Mouse (Mus musculus): Measurements from ENCODE around the gene Sppl3.

Sppl3 gene

DNA sequence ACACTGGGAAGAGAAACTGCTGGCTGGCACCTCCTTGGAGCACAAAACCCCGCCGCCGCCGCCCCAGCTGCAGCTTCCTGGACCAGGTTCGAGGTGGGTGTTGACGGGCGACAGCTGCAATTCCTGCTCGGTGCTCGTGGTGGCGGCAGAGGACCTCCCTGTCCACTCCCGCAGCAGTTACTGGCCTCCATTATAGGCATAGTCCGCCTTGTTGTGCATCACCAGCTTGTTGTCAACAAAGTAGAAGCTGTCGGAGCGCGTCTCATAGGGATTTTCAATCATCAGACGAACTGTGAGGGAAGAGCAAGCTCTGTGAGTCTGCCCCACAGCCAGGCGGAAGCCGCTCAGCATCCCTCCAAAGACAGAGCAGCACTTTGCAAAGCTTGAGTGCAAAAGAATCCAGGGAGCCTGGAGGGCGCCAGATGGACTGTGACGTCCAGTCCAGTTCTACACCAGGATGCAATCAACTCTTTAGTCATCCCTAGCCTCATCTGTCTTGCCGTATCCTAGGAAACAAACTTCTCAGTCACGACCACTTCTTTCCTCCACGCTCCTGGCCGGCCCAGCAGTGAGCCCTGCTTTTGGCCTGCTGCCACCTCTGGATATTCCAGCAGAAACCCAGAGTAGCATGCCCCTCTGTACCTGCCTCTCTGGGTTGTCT, 114.4 kb downstream of the Sppl3 start:
- peak; percentile 92 for DNase-seq (ENCODE audit: low read depth, low spot score)

DNA sequence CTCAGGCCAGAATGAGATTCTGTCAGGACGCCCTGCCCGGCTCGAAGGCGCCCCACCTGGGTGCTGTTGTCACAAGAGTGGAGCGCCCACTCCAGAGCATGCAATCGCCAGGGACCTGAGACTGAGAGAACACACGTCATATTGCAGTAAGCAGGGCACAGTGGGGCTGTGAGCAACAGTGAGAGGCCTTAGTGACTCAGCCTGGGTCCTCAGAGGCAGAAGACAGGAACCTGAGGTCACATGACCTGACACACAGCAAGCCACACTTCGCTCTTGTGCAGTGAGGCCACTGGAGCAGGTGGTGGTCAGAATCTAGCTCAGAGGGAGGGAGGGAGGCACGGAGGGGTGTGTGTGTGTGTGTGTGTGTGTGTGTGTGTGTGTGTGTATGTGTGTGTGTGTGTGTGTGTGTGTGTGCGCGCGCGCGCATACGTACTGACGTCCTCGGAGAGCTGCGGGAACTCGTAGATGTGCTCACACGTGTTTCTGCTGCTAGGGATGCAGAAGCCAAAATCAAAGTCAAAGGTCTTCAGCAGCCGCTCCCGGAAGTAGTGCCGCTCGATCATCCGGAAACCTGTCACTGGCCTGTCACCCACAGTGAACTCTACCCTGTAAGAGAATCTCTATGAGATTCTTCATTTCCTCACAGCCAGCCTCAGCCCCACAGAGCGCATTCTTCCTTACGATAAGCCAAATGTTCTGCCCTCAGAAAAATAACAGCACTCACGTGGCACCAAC, 115.8 kb downstream of the Sppl3 start:
- DNase-seq (ENCODE audit: low read depth, low spot score): peak; percentile 62

DNA sequence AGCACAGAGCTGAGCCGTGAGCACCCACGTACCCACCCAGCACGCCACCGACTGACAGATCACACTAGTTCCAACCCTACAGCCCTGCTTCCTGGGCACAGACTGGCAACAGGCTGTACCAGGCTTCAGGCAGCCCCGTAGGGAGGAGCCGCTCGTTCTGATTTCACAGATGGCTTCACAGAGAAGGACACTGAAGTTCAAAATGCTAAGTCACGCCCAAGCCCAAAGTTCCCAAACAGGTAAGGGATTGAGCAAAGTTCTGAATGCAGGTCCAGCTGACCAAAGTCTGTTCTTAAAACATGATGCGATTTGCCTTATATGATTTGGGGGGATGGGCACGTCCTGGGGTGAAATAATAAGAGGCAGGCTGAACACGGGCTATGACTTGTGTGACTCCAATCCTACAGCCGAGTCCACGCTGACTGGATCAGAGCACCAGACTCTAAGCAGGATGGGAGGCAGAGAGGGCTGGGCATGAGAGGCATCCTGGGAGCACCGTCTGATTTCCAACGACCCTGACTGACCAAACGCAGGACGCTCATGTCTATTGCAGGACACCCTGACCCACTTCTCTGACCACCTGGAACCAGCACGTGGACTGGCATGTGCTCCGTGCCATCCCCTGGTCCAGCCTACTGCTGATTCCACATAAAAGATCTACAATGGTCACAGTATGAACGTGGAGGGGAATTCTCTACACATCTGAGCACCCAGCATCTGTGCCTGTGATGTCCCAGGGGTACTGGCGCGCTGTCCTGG, 116.7 kb downstream of the Sppl3 start:
- no peak for DNase-seq (ENCODE audit: low read depth, low spot score)

DNA sequence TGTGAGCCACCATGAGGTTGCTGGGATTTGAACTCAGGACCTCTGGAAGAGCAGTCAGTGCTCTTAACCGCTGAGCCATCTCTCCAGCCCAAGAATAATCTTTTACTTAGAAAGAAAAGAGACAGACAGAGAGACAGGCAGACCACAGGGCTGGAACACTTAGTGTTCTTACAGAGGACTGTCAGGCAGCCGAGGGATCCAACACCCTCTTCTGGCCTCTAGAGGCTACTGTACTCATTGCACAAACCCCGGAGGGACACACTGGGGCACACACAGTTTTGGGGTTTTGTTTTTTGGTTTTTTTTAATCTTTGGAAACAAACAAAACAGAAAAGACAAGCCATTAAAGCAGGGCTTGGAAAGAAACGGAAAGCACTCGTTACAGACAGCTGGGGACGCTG, 118.4 kb downstream of the Sppl3 start:
- no peak for DNase-seq (ENCODE audit: low read depth, low spot score)

DNA sequence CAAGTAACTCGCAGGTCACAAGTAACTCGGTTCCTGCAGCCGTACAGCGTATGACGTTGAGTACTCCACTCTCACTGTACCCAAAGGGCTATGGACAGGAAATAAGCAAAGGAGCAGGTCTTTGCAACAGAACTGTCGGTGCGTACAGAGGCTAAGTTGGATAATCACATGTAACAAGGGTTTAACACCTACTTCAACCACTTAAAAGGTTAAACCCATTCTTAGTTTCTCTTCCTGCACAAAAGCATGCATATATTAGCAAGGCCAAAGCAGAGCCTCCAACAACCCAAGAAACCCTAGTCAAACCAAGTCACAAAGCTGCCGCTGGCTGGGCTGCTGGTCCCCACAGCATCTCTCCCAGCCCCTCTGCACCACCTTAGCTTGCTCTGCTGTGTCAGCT, 121.5 kb downstream of the Sppl3 start:
- peak; percentile 71 for DNase-seq (ENCODE audit: low read depth, low spot score)

DNA sequence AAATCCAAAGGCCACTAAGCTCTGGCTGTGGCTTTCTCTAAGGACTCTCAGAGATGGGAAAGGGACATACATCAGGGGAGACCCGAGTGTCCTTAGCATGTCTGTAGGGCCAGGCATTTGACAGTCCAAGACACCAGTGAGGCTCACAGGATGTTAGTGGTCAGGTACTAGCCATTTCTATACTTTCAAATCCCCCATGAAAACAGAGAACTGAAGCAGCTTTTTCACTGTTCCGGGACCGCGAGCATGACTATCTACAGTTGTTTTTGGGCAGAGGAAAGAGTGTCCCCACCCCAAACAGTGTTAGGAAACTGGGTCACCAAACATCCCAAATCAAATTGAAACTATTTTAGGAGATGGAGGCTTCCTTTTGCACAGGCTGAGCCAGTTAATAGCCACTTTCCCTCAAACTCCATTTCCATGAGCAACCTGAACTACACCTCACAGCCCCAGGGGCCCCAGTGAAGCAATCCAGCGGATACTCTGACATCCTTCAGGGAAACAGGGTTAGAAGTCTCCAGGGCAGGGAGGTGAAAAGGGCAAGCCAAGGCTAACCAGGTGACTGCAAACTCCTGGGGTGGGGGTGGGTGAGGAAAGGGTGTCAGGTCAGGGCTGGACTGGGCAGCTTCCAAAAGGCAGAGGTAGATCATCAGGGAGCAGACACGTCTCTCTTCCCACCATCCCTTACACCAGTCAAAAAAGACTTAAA, 122.6 kb downstream of the Sppl3 start:
- peak; percentile 20 for DNase-seq (ENCODE audit: low read depth, low spot score)

DNA sequence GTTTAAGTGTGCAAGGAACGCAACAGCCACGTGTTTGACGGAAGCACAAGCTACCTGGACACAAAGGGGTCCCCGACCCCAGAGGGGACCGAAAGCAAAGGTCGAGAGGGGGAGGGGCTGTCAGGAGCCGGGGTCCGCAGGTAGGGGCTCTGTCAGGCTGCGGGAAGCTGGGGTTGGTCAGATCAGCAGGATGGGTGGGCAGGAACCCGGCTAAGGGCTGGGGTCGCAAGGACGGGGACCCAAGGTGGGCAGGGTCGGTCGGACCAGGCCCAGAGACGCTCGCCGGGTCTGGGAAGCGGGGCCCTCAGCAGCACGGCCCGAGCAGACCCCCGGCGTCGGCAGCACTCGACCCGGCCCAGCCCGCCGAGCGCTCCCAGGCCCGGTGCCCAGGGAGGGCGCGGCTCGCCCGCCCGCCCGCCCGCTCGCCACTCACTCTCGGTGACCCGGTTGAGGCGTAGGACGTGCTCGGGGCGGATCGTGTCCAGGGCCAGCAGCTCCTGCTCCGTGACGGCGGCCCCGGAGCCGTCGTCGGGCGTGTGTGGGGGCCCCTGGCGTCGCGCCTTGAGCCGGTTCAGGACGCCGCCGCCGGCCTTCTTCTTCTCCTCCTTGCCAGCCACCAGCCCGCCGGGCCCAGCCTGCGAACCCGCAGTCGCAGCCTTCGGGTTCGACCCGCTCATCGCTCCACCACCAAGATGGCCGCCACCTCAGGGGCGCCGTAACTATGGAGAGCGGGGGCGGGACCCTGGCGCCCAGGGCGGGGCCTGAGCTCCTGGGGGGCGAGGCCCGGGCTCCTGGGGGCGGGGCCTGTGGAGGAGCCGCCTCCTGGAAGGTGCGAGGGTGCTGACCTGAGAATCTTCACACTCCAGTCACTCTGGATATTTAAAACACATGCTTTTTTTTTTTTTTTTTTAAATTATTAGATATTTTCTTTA, 123.6 kb downstream of the Sppl3 start, which contains the start of gene Unc119b:
TSS of gene Unc119b (minus strand) at position 742 of the 932 bp plus-strand sequence.
- DNase-seq (ENCODE audit: low read depth, low spot score): peak; percentile 93

DNA sequence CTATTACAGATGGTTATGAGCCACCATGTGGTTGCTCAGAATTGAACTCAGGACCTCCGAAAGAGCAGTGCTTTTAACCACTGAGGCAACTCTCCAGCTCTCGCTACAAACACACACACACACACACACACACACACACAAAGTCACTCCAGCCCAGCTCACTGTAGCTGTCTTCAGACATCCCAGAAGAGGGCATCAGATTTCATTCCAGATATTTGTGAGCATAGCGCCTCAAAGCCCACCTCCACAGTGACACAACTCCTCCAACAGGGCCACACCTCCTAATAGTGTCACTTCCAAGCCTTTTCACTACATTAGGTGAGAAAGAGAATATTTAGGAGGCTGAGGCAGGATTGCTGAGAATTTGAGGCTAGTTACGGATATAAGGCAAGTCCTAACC, 128.2 kb downstream of the Sppl3 start:
- DNase-seq (ENCODE audit: low read depth, low spot score): no peak

DNA sequence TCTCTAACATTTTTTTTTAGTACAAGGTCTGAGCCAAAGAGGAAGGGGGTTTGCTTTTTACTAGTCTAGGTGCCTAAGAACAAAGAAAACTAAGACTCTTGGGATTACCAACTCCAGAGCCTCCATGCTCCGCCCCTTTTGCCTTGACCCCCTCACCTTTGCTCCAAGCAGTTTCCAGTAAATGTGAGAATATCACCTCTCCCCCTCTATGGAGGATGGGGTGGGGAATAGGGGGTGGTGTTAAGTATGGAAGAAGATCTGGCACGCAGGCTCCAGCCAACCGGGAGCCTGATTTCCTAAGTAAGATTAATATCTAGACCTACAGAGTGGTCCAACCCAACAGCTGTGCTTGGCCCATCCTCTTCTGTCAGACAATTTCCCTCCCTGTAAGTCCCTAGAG, 129.8 kb downstream of the Sppl3 start:
- DNase-seq (ENCODE audit: low read depth, low spot score): no peak

DNA sequence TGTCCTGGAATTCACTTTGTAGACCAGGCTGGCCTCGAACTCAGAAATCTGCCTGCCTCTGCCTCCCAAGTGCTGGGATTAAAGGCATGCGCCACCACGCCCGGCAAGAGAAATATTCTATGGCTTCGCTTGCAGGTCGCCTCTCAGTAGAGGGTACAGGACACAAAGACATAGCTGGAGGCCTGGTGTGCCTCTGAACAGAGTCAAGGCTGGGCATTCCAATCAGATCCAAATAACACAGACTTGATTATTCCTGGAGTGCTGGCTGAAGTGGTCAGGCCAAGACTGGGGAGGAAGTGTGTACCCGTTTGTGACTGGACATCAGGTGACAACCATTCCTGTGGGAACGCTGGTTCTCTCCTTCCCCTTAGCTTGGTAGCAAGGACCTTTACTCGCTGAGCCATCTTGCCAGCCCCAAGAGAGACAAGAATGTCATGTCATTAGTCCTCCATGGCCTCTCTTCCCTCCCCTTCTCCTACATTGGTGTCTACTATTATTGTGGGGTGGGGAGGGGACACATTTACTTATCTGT, 131.3 kb downstream of the Sppl3 start:
- no peak for DNase-seq (ENCODE audit: low read depth, low spot score)

DNA sequence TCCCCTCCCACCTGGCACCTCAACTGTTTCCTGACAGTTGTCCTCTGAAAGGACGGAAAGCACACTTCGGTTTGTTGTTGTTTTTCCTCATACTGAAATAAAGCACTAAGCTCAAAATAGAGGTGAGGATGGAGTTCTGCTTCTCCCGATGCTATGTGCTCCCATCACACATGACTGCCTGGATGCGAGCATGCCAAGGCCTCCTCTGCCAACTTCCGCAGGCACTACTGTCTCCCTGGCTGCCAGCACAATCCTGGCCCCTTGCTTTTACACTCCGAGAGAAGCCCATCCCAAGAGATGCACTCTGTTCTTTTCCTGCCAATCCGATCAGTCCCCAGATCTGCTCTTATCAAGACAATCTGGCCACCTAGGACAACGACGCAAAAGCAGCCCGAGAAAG, 132.6 kb downstream of the Sppl3 start:
- DNase-seq (ENCODE audit: low read depth, low spot score): no peak

DNA sequence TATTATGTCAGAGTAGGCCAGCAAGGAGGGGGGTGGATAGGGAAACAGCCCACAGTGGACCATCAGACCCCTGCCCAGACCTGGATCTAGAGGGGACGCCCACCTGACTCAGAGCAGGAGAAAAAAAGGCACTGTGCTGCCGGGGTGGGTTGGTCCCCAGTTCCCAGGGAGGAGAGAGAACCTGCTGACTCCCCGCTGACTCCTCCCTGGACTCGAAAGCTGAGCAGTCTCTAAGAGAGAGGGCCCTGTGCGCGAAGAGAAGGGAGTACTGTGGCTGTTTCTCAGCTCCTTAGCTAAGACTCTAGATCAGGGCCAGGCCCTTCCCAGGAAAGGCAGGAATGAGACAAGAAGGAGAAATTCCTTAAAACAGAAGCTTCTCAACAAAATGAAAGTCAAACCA, 133.5 kb downstream of the Sppl3 start:
- no peak for DNase-seq (ENCODE audit: low read depth, low spot score)

DNA sequence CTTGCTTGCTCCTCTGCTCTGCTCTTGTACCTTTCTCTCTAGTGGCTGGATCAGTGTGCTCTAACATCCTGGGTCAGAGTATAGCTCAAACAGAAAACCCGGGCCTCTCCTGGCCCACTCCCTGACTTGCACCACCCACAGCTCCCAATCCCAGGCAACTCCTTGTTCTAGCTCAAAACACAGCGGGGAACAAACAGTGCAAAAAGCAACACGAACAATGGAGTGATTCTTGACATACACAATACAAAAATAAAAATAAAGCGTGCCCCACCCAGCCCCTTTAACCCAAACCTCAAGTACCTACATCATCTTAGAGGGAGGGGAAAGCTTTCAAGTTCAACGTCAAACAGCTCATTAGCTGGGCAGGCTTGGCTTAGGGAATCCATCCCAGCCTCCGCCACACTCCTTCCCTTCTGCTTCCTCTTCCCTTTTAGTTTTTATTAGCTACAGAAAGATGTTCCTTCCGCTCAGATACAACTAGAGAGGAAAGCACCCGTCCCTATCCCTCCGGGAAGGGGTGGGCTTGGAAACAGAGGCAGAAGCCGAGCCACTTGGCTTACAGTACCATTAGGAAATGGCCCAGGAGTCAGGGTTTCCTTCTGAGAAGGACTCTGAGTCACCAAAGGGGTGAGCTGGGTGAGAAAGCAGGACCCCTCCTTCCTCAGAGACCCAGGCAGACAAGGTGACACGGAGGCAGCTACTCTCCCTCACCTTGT, 134.5 kb downstream of the Sppl3 start:
- no peak for DNase-seq (ENCODE audit: low read depth, low spot score)

DNA sequence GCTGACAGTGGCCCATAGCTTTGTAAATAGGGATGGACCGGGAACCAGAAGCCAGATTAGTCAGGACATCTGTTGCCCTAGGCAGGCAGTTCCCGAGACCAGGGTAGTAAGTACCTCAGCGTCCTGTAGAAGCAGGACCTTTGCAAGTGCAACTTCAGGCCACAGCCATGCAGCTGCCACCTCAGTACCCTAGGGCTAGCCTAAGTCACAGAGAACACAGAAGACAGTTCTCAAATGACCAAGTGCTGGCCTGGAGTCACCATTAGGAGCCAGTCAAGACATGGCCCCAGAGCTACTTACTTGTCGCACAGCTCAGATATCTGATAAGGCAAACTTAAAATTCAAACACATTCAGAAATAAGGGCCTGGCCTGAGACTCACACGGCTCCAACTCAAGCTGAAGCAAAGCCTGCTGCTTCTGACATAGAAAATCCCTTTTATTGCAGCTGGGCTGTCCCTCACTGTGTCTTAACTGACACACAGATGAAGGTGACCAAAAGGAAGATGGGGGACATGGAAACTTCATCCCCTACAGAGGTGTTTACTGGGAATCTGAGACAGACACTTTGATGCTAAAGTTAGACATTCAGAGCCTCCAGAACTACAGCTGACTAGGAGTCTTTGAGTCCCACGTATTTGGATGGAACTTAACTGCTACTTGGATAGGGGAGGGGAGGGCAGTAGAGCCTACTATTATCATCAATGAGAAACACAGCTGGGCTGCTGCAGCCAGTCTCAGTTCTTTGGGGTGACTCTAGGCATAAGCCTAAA, 135.2 kb downstream of the Sppl3 start:
- DNase-seq (ENCODE audit: low read depth, low spot score): no peak

DNA sequence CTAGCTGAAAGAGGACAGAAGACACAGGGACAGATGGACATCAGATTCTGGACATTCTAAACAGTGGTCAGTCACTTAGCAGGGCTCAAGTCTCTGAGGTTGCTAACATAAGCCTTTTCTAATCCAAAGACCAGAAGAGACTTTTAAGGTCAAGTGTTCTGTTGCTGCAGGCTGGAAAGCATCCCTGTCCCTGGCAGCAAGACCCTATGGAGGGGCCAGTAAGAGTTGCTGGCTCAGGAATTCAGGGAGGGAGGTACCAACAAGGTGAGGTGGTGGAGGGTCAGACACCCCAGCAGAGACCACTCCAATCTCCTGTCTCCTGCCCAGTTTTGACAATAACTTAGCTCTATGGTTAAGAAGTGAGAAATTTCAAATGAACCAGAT, 135.8 kb downstream of the Sppl3 start:
- DNase-seq (ENCODE audit: low read depth, low spot score): no peak

DNA sequence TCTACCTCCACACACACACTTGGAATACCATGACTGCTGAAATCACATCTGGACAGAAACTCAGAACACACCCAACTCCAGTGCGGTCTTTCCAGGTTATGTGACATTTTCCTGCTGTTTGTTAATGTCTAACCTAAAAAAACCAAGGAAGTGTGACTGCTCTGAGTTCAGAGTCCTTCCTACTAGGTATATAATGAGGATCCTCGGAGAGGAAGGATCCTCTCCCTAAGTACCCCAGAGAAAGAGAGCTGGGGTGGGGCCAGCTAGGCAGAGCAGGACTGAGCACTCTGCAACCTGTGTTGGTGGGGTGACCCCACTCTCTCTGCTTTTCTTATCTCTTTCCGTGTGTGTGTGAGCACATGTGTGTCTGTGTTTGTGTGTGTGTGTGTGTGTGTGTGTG, 136.5 kb downstream of the Sppl3 start:
- DNase-seq (ENCODE audit: low read depth, low spot score): no peak

DNA sequence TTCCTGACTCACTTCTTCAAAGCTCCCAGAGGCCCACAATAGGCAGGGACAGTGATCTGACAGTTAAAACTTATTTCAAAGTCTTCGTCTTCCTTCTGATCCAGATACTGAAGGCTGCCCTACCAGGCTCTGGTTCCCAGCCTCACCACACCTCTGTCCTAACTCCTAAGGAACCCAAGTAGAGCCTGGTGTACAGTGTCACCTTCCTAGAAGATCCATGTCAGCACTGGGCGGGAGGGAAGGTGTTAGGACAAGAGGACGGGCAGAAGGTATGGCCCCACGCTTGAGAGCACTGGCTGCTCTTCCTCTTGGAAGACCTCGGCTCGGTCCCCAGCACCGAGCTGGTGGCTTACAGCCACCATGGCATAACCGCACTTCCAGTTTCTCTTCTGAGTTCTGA, 137.4 kb downstream of the Sppl3 start:
- no peak for DNase-seq (ENCODE audit: low read depth, low spot score)

All from CD4-positive, CD25-positive, alpha-beta regulatory T cell, adult 2 months (primary cell).